Mouse (Mus musculus) hindbrain, embryonic 16.5 days (tissue): Measurements from ENCODE around the gene Dgat2. TPM values are rescaled to one million over a fixed set of nuclear protein-coding genes. Genes with fewer than 3 reads are reported as not detected.

ENCODE experiments used
- ATAC-seq: fragments of 200-750 bp; cut with Nextera tagmentation; 2 replicates; pipeline ENCODE4 v1.8.0; 2017; ENCODE audit warnings: moderate TSS enrichment, moderate library complexity
- H3K27ac ChIP-seq: fragments of 300-500 bp; sonication (generic); 2 replicates; pipeline ENCODE4 v1.5.1; 2014; ENCODE audit warnings: low read depth, mild to moderate bottlenecking, control low read depth, low read length, moderate library complexity
- H3K27me3 ChIP-seq: fragments of 300-500 bp; sonication (generic); replicated peaks from 2 replicates; pipeline ENCODE4 v1.6.1; 2014; ENCODE audit warnings: low read length; ENCODE audit not compliant: control insufficient read depth, insufficient read depth
- H3K36me3 ChIP-seq: fragments of 300-500 bp; sonication (generic); 2 replicates; pipeline ENCODE4 v1.6.1; 2014; ENCODE audit warnings: mild to moderate bottlenecking, low read length, moderate library complexity, mixed read lengths; ENCODE audit not compliant: control insufficient read depth, insufficient read depth
- H3K4me1 ChIP-seq: fragments of 300-500 bp; sonication (generic); 2 replicates; pipeline ENCODE4 v1.6.1; 2014; ENCODE audit warnings: low read depth, low read length; ENCODE audit not compliant: control insufficient read depth, insufficient read depth
- H3K4me2 ChIP-seq: fragments of 300-500 bp; sonication (generic); 2 replicates; pipeline ENCODE4 v1.6.1; 2014; ENCODE audit warnings: mild to moderate bottlenecking, low read length, control low read depth, moderate library complexity
- H3K4me3 ChIP-seq: fragments of 300-500 bp; sonication (generic); 2 replicates; pipeline ENCODE4 v1.5.1; 2014; ENCODE audit warnings: mild to moderate bottlenecking, low read length, control low read depth, moderate library complexity
- H3K9ac ChIP-seq: fragments of 300-500 bp; sonication (generic); 2 replicates; pipeline ENCODE4 v1.6.1; 2014; ENCODE audit warnings: low read depth, mild to moderate bottlenecking, control low read depth, low read length, moderate library complexity
- H3K9me3 ChIP-seq: fragments of 300-500 bp; sonication (generic); 2 replicates; pipeline ENCODE4 v1.6.1; 2014; ENCODE audit warnings: mild to moderate bottlenecking, low read length, moderate library complexity; ENCODE audit not compliant: control insufficient read depth
- WGBS: fragments of 180-500 bp; shearing (Covaris S2); extraction: QIAGEN DNeasy Blood & Tissue Kit; methylation state at CpG from one replicate; pipeline ENCODE4 v1.1.7; 2014; 5-methylcytosine and 5-hydroxymethylcytosine counted together
- polyA plus RNA-seq: library from polyadenylated mRNA; unstranded; fragments of >200 nt; fragmentation: Nextera tagmentation; extraction: Ambion mirVana; gene quantifications from 2 replicates; pipeline ENCODE4 v1.2.1, GENCODE M21; 2015

Dgat2 gene
- polyA plus RNA-seq, 1 experiment from 2014 or later: 24.9 TPM

DNA sequence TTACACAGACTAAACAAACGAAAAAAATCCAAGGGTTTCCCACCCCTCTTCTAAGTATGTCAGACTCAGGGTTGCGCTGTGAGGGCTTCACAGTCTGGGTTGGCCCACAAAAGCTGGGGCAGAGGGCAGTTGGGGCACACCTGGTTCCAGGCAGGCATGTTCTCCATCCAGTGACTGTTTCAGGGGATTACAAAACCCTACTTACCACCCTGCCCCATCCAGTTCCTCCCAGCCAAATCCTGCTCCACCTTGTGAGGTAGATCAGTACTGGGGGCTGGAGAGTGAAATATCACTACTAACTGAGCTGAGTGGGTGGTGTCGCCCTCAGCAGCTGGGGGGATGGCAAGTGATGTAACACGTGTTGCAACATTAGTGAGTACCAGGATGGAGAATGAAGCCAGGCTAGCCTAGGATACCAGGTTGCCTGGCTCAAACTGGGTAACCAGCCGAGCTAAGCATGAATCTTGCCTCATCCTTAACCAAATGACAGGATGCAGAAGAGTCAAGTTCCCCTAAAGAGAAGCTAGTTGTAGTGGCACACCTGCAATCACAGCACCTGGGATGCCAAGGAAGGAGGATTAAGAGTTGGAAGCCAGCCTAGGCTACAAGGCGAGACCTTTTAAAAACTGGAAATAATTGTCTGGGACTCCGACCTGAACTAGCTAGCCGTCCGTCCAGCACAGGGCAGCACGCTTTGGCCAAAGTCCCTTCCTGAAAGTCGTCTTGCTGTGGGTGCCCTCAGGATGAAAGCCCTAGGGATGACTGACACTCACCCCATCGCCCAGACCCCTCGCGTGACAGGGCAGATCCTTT is 694 bp downstream of the Dgat2 start:
- H3K36me3 ChIP-seq: no peaks in the 10 kb centered on the region
- peak overlapping the region; percentile 94 for H3K9ac ChIP-seq
- peak overlapping the region; percentile 93 for H3K4me3 ChIP-seq
- WGBS: 22% methylated on average over 14 of the region's 14 CpGs
- no peaks in the 10 kb centered on the region for H3K9me3 ChIP-seq
- no peaks in the 10 kb centered on the region for H3K27me3 ChIP-seq
- H3K27ac ChIP-seq: no peak overlapping the region
- peak overlapping the region; percentile 96 for H3K4me2 ChIP-seq
- peaks cover 6% of the 10 kb centered on the region; the same call in 1 of the 2 replicates for H3K4me1 ChIP-seq
- peak; percentile 18 for ATAC-seq

DNA sequence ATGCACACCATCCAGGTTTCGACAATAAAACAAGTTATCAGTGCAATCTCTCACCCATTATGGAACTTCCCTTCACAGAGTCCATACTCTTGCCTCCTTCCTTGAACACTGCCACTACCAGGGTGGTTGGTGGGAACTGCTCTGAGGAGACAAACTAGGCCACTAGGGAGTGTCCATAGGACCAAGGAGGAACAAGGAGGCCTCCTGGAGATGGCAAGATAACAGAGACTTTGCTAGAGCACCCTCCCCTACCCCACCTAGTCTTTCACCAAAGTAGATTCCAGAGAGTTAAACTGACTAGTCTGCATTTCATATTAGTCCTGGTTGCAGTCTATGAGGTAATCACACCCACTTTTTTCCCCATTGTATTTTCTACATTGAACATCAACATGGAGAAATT is 2.4 kb downstream of the Dgat2 start:
- Histone ChIP-seq H3K9ac (no peak overlapping the region), H3K4me3 (no peak overlapping the region), H3K27ac (no peak overlapping the region), H3K4me1 (peaks cover 6% of the 10 kb centered on the region; the same call in 1 of the 2 replicates), H3K27me3 (no peaks in the 10 kb centered on the region), H3K4me2 (no peak overlapping the region), H3K9me3 (no peaks in the 10 kb centered on the region), H3K36me3 (no peaks in the 10 kb centered on the region)
- ATAC-seq: no peak
- WGBS: 88% methylated on average over 1 of the region's 1 CpGs

DNA sequence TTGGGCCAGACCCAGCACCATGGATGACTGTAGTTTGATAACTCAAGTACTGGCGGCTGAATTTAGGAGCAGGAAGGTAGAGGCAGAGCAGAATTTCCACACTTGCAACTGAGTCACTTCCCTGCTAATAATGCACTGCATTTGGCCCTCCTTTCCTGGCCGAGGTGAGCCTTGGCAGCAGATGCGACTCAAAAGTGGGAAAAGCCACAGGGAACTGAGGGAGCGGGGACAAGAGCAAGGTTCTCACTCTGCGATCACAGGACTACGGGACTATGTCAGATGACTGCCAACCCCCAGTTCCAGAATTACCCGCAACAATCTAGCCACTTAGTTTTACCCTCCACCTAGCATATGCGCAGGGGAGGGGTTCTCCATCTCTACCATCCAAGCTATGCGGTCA is 3.2 kb downstream of the Dgat2 start:
- Histone ChIP-seq H3K27ac (no peak overlapping the region), H3K4me2 (no peak overlapping the region), H3K4me1 (peaks cover 6% of the 10 kb centered on the region; the same call in 1 of the 2 replicates), H3K4me3 (no peak overlapping the region), H3K9me3 (no peaks in the 10 kb centered on the region), H3K9ac (no peak overlapping the region), H3K27me3 (no peaks in the 10 kb centered on the region), H3K36me3 (no peaks in the 10 kb centered on the region)
- 87% methylated on average over 9 of the region's 9 CpGs for WGBS
- ATAC-seq: no peak

DNA sequence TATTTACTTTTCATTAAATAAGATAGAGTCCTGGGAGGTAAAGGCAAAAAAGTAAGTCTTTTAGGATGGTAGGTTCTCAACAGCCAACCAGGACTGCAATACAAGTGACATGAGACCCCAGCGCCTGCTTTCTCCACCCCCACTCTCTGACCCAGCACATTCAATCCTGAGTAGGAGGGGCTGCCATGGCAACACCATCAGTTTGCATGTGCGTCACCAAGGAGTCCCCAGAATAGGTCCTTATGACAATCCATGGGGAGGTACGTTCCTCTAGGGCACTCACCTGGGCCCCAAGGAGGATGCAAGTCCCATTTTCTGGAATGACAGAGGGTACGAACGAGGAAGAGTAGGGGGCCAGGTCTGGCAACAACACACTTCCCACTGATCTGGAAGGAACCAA is 5.1 kb downstream of the Dgat2 start:
- ATAC-seq: no peak
- H3K4me1 ChIP-seq: peaks cover 6% of the 10 kb centered on the region; the same call in 1 of the 2 replicates
- H3K36me3 ChIP-seq: no peaks in the 10 kb centered on the region
- H3K9ac ChIP-seq: no peak overlapping the region
- H3K27ac ChIP-seq: no peak overlapping the region
- no peak overlapping the region for H3K4me3 ChIP-seq
- no peaks in the 10 kb centered on the region for H3K27me3 ChIP-seq
- 64% methylated on average over 5 of the region's 5 CpGs for WGBS
- H3K4me2 ChIP-seq: no peak overlapping the region
- no peaks in the 10 kb centered on the region for H3K9me3 ChIP-seq

DNA sequence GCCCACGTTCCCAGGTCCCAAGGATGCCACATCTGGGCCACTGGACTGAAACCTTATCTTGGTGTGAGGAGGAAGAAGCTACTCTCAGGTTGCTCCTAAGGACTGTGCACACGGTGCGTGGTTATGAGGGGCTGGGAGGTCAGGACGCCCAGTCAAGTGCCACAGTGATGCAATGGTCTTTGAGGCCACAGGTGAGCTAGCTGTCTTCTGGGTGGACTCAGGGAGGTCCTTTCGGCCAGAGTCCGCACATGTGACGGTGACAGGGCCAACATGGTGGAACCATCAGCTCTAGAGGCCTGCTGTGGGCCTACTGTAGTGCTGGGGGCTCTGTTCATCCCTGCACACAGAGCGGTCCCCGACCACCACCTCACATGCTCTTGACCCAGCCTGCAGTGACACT is 6.9 kb downstream of the Dgat2 start:
- Histone ChIP-seq H3K27ac (no peak overlapping the region), H3K4me1 (no peaks in the 10 kb centered on the region), H3K4me2 (no peak overlapping the region), H3K36me3 (no peaks in the 10 kb centered on the region), H3K27me3 (no peaks in the 10 kb centered on the region), H3K4me3 (no peak overlapping the region), H3K9ac (no peak overlapping the region), H3K9me3 (no peaks in the 10 kb centered on the region)
- ATAC-seq: no peak
- 89% methylated on average over 9 of the region's 9 CpGs for WGBS

DNA sequence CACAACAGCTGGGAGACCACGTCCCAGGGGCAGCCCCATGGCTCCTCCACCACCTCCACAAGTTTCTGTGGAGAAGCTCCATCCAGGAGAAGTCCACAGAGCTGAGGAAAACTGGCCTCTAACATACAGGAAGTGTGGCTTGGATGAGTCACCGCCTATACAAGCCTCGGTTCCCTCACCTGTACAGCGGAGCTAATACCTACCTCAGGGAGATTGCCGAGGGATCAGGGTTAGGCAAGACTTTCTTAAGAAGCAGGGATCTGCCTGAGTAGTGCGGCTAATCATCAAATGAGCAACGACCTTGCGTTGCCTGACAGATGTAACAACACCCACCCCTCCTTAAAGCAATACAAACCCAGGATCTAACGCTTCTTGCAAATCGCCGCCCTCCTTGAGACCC is 7.4 kb downstream of the Dgat2 start:
- no peak for ATAC-seq
- H3K36me3 ChIP-seq: no peaks in the 10 kb centered on the region
- no peaks in the 10 kb centered on the region for H3K4me1 ChIP-seq
- H3K27me3 ChIP-seq: no peaks in the 10 kb centered on the region
- WGBS: 89% methylated on average over 11 of the region's 11 CpGs
- H3K27ac ChIP-seq: no peak overlapping the region
- H3K9me3 ChIP-seq: no peaks in the 10 kb centered on the region
- no peak overlapping the region for H3K4me3 ChIP-seq
- H3K4me2 ChIP-seq: no peak overlapping the region
- no peak overlapping the region for H3K9ac ChIP-seq

DNA sequence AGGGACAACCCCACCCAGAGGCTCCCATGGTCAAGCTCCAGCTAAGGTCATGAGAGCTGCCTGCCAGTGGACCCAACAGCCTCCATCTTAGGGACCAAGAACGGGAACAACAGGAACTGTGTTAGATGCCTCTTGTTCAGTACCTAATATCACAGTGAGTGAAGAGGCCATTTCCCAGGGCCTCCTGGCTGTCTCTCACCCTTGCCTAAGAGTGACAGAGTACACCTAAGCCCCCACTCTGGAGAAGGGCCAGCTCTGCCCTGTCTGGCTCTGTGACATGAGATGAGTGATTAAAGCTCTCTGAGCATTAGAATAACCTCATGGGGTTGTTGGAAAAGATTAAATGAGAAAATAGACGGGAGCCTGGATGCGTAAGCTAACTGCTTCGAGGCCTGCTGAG is 8.5 kb downstream of the Dgat2 start:
- Histone ChIP-seq H3K27ac (no peak overlapping the region), H3K4me1 (no peaks in the 10 kb centered on the region), H3K27me3 (no peaks in the 10 kb centered on the region), H3K4me3 (no peak overlapping the region), H3K9ac (no peak overlapping the region), H3K9me3 (no peaks in the 10 kb centered on the region), H3K4me2 (no peak overlapping the region), H3K36me3 (no peaks in the 10 kb centered on the region)
- no peak for ATAC-seq
- WGBS: 67% methylated on average over 4 of the region's 4 CpGs

DNA sequence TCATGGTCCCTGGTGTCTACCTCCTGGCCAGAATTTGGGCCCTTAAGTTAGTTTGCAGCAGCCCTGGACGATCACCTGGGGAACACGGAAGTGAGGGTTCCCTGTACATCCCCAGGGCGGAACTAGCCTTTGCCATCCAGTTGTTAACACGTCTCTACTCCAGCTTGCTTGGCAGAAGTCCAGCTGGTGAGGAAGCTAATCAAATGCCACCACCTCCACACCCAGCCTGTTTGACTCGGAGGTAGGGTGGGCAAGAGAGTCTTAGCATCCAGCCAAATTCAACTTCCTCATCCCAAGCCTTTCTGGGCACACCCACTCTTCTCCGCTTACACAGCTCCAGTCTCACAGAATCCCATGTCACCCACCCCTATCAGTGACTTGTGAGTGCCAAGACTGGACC is 9.6 kb downstream of the Dgat2 start:
- Histone ChIP-seq H3K9ac (no peak overlapping the region), H3K9me3 (no peaks in the 10 kb centered on the region), H3K4me1 (no peaks in the 10 kb centered on the region), H3K4me2 (no peak overlapping the region), H3K36me3 (no peaks in the 10 kb centered on the region), H3K27ac (no peak overlapping the region), H3K4me3 (no peak overlapping the region), H3K27me3 (no peaks in the 10 kb centered on the region)
- no peak for ATAC-seq
- 78% methylated on average over 6 of the region's 6 CpGs for WGBS

DNA sequence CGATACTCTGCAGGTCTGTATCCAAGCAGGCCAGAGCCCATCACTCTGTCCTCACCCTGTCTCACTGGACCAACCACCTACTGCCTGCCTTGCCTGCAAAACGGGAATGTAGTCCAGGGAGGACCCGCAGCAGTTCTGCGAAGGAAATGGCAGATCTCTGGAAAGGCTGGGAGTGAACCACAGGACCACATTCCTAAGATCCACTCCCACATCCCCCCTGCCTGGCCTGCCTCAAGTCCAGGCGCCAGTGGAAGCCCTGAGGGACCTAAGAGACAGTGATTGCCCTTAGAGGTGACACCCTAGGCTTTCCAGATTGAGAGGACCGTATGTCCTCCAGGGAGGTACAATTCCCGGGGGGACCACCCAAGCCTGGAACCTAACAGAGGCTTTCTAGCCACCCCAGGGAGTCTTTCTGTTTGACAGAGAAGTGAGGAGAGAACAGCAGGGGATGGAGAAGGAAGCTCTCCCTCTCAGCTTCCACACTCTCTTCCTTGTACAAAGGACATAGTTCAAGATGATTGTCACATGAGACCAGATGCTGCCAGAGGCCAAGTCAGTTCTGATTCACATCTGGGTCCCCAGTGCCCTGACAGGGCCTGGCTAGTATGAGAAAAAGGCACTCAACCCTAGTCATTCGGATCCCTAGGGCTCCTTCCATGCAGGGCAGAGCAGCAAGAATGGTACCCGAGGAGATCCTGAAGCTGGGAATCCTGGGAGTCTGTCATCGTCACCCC is 10.6 kb downstream of the Dgat2 start:
- H3K9me3 ChIP-seq: no peaks in the 10 kb centered on the region
- WGBS: 69% methylated on average over 10 of the region's 10 CpGs
- H3K4me3 ChIP-seq: no peak overlapping the region
- no peak overlapping the region for H3K9ac ChIP-seq
- H3K4me1 ChIP-seq: no peaks in the 10 kb centered on the region
- no peak overlapping the region for H3K4me2 ChIP-seq
- no peak for ATAC-seq
- H3K36me3 ChIP-seq: no peaks in the 10 kb centered on the region
- no peak overlapping the region for H3K27ac ChIP-seq
- no peaks in the 10 kb centered on the region for H3K27me3 ChIP-seq
